Mouse (Mus musculus) natural killer cell, adult 2 months (primary cell): ENCODE measurements around the gene Ybx3.

Experiments
- DNase-seq, 2 experiments: peaks; one replicate each; pipeline ENCODE4 v3.0.0; 2022; ENCODE audit warnings: low spot score in 2 of 2

Gene Ybx3

GRCm38 (mm10) chr6:131388040-131389021, at the start of gene Ybx3:
Gene Ybx3, minus strand, starts transcription at chr6:131388476.
- peak; percentile 57 to 63 for DNase-seq

GRCm38 (mm10) chr6:131436626-131437025, 48.4 kb upstream of the Ybx3 start:
- no peak for DNase-seq

GRCm38 (mm10) chr6:131434088-131434487, 45.8 kb upstream of the Ybx3 start:
- no peak for DNase-seq

DNA sequence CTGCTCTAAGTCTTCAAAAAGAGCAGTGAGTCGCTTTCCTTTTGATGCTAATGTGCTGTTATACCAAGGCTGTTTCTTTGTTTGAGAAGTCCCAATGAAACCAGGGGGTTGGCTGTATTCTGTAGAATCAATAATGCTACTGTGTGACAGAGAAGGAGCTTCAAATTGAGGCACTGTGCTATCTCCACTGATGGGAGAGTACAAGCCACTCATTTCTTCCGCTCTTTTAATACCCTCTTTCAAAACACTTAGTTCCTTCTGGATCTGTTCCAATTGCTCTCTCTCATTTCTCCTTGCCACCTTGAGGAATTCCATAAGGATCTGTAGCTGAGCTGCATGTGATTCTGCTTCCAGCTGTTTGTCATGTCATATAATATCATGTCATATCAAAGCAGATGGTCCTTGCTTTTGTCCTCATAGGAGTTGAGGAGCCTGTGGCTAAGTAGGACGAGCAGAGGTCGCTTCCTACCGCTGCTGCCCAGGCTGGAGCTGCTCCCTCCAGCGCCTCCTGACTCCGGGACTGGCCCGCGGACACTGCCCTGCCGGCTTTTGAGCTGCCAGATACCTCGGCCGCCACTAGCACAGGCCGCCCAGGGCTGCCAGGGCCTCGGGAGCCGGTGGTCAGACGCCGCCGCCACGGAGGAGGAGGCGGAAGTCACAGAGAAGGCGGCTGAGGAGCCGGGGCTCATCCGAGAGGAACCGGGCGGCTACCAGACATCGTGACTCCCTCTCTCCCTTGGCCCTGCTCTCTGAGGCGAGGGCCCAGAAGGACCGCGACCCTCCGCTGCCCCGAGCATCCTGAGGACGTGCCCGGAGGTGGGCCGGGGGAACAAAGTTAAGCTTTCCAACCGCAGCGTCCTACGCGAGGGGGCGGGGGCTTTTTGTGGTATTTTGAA, 45.1 kb upstream of the Ybx3 start:
- DNase-seq, result no peak

DNA sequence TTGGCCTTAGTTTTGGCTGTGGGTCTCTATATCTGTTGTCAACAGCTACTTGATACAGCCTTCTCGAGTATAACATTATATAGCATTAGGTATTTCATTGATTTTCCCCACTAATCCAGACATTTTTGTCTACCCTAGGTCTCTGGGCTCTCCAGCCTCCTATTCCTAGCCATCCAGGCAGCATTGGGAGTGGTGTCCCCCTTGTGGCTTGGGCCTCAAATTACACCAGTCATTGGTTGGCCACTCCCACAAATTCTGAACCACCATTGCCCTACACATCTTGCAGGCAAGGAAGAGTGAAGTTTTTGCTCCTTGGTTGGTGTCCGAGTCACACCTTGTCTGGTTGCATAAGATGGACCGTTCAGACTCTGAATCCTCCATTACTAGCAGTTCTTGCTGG, 33.3 kb upstream of the Ybx3 start:
- no peak for DNase-seq

GRCm38 (mm10) chr6:131419614-131420013, 31.3 kb upstream of the Ybx3 start:
- DNase-seq, result no peak

GRCm38 (mm10) chr6:131418770-131419169, 30.5 kb upstream of the Ybx3 start:
- no peak for DNase-seq

DNA sequence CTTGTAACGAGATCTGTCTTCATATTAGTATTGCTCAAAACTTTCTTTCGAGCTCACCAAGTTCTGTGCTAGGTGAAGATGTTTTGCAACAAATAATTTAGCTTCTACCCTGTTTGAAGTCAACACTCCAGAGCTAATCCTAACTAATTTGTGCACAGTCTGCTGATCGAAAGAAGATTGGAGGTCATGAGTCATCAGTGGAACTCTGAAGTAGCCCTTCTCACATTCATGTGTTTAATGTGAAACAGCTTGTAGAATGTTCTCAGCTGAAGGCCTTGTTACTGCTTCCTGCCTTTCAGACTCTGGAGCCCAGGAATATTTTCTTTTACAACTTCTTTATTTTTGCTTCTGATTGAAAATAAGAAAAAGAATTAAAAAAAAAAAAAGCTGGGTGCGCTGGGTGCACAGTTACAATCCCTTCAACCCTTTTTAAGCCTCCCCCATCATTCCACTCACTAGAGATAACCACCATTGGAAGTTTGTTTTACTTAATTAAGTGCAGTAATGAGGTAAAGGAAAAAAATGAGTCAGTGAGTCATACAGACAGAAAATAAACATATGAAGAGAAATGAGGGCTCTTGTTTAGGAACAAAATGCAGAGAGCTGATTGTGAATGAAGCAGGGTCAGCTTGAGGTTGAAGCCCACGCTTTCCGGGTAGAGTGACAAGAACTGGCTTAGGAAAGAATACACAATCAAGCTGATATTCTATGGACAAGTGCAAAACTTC, 23.0 kb upstream of the Ybx3 start:
- no peak for DNase-seq

DNA sequence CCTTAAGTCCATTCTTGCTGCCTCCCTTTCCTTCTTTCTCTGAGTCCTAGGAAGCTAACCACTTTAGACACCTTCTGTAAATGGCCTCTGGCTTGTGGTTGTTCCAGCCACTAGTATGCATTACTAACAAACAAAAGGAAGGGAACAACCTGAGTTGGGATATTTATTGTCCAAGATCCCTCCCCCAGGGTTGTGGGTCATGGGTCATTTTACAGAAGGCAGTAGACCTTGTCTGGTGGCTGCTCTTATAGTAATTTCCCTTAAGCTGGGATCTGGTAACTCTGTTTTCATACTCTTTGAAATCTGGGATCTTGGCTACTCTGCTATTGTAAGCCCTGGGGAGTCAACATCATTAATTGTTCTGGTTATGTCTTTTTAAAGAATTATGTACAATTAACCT, 18.7 kb upstream of the Ybx3 start:
- no peak for DNase-seq

DNA sequence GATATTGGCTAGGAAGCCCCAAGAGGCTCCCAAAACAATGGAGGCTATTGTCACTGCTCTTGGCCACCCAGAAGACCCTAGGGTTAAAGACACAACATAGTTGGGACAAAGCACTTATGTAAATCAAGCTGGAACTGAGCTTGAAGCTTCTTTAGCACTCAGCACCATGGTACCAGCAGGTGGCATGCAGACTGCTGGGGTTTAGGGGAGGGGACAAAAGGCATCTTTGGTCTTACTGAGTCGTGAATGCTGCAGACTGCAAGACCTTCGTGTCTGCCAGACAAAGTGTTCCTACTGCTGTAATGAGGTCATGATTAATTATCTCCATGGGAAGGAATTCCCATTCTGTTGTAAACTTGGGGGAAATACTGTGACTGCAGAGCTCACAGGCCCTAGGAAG, 17.6 kb upstream of the Ybx3 start:
- DNase-seq, result no peak

GRCm38 (mm10) chr6:131405174-131405573, 16.9 kb upstream of the Ybx3 start:
- DNase-seq, result no peak

DNA sequence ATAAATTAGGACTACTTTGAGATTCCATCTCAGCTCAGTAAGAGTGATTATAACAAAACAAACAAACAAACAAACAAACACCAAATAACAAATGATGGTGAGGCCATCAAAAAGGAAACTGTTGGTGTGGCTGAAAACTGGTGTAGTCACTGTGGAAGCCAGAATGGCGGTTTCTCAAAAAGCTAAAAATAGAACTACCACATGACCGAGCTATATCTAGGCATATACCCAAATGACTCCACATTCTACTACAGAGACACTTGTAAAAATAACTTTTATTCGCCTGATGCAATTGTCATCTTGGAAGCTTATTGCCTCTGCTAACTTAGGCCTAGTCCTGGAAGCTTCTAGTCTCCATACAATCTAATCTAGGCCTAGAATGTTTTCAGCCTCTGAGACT, 16.0 kb upstream of the Ybx3 start:
- DNase-seq, result no peak

- no peak for DNase-seq
These were observed 14.8 kb upstream of the Ybx3 start for GRCm38 (mm10) chr6:131403036-131403435.

DNA sequence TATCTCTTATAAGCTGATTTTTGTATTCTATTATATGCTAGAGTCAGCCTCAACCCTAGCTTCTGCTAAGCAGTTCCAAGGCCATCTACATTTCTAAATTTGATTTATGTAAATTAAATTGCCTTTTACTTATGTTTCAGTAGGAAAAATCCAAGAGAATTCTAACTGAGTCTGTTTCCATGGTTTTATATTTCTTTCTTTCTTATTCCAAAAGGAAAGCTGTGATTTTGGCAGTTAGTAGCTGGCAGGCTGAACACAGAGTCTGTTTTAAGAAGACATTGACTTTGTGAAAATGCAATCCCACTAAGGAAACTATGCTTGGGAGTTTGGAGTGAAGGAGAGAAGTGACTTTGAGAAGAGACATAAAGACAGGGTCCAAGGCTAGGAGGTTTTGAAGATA, 14.3 kb upstream of the Ybx3 start:
- DNase-seq, result no peak

DNA sequence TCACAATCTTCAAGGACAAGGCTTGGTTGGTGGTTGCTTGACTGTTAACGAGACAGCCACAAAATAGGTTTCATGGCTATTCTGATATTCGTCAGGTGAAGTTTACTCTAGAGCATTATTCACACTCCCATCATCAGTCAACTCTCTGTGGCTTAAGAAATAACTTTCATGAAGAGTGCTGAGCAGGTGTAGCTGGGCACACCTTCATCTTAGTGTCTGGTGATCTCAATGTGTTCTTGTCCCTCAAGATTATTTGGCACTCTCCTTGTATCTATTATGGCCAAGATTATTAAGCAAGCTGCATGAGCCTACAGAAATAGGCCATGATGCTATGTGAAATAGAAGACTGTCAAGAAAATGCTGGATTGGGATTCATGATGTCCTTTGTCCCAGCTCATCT, 13.0 kb upstream of the Ybx3 start:
- DNase-seq, result no peak

DNA sequence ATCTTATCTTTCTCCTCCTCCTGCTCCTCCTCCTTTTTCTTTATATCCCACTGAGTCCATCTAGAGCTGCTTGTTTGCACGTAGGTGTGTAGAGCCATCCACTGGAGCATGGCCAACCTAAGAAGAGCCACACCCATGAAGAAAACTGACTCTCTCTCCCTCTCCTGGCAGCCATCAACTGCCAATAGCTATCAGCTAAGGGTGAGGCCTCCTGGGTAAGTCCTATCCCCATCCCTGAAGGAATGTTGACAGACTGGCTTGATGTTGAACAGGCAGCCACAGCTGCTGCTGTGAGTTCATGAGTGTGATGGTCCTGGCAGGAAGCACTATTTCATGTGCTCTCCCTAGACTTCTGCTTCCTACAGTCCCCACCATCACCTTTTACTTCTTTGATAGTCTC, 8.4 kb upstream of the Ybx3 start:
- DNase-seq, result no peak

DNA sequence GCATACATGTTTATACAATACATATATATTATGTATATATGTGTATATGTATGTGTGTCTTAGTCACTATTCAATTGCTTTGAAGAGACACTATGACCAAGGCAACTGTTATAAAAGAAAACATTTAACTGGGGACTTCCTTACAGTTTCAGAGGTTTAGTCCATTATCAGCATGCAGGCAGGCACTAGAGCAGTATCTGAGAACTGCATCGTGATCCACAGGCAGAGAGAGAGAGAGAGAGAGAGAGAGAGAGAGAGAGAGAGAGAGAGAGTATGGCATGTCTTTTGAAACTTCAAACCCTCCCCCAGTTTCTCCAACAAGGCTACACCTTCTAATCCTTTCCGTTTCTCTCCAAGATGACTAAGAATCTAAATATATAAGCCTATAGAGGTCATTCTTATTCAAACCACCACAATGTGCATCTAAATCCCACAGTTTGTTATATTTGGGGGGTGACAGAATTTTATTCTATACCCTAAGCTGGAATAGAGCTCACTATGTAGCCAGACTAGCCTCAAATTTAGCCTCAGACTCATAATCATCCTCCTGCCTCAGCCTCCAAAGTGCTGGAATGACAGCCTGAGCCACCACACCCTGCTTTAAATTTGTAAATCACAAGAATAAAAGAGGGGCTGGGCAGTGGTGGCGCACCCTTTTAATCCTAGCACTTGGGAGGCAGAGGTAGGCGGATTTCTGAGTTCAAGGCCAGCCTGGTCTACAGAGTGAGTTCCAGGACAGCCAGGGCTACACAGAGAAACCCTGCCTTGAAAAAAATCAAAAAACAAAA, 5.8 kb upstream of the Ybx3 start:
- no peak for DNase-seq

GRCm38 (mm10) chr6:131387221-131388039, 846 bp downstream of the Ybx3 start:
- peak; percentile 25 to 26 for DNase-seq

DNA sequence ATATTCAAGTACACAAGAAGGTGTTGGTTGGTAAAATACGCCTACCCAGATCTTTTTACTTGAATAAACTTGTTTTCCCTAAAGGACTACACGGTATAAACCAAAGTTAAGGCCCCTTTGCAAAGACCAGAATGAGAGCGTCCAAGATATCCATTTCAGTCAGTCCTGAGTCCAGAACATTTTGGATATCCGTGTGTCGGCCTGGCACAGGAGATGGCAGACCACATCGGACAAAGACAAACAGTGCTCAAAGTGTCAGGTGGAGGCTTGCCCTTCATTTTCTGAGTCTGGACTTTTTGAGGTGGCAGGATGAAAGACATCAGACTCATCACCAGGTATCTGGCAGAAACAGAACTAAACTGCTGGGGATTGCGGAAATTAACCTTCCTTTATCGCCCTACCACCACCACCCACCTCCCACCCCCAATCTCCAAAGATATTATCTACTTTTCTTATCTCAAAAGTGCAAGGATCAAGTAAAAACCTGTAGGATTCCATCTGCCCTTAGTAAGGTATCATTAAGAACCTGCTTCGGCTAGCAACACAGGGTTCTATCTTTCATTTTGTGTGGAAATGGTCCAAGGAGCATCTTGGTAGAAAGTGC, 1.8 kb downstream of the Ybx3 start:
- no peak for DNase-seq

- DNase-seq, result no peak
These were observed 2.8 kb downstream of the Ybx3 start for GRCm38 (mm10) chr6:131385469-131385868.
